Mouse (Mus musculus) 3134 (cell line): ENCODE results near the gene Cuedc1.

Experiments
- DNase-seq: peaks from one replicate; pipeline ENCODE4 v3.0.0-alpha.2; 2011; ENCODE audit warnings: low spot score; ENCODE audit not compliant: insufficient read length; ENCODE audit errors: extremely low read depth

The Cuedc1 gene

DNA sequence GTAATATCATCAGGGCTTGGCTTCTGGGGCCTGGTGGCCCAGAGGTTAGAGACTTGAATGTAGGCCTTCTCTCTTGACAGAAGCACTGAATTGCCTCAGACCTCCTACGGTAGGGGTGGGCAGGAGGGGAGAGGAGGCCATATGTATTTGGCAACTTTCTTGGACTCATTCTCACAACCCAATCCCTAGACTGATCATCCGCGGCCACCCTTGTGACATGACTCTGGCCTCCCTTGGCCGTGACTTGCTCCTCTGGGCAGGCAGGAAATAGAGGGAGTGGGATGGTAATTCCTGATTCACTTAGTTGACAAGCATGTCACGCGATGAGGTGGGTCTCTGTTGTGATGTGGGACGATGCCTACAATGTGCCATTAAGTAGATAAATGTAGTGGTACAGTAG lies 68.6 kb downstream of the Cuedc1 start:
- no peak for DNase-seq

GRCm38 (mm10) chr11:88168611-88169010 lies 70.8 kb downstream of the Cuedc1 start:
- DNase-seq: no peak

GRCm38 (mm10) chr11:88169531-88170040 lies 71.7 kb downstream of the Cuedc1 start:
- DNase-seq: no peak

- DNase-seq: no peak
These were observed 72.7 kb downstream of the Cuedc1 start for GRCm38 (mm10) chr11:88170606-88171005.

DNA sequence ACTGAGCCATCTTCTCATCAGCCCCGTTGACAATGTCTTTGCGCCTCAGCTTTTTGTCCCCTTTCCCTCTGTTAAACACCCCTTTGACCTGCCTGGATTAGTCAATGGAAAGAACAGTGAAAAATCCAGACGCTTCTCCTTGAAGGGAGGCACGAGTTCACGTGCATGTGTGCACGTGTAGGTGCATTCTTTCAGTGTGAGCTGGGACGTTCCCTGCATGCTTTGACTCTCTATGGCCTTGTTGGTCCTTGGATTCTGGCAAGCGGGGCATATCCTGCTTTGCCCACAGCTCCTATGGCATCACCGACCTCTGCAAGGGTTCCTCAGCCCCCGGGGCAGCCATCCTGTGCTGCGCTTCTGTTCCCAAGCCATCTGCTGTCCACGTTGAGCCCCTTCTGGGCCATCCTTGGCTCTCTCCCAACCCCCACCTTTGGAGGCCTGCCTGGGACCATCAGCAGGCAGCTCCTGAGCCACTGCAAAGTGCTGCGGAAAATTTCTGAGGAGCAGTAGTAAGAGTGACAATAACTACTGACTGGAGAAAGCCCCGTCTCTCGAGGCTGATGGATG lies 74.1 kb downstream of the Cuedc1 start:
- peak; percentile 35 for DNase-seq

DNA sequence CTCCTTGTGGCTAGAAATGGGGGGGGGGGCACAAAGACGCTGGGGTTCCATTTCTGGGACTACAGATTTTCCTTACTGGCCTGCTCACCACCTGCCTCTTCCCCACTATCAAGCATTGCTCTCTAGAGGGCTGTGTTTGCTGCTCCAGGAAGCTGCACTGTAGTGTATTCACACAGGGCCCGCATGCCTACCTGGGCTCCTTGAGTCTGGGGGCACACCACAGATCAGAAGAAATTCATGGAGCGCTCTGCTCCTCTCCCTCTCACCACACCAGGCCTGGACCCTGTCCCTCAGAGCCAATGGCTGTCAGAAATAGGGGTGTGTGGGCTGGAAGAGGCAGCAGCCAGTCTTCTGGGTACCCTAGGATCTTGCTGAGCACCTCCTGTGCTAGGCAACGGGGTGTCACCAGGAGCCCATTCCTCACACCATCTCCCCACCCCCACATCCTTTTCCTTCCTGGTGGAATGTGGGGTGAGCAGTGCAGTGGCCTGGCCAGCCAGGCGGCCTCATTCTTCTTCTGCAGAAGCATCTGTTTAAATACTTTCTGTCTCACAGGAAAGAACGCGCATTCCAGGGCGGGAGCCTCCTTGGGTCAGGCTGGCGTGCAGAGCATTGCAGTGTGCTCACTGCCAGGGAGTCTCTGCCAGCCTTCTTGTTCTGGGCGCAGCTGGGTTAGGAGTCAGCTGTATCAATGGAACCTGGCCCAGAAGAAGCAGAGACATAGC lies 74.9 kb downstream of the Cuedc1 start:
- DNase-seq: peak; percentile 82

DNA sequence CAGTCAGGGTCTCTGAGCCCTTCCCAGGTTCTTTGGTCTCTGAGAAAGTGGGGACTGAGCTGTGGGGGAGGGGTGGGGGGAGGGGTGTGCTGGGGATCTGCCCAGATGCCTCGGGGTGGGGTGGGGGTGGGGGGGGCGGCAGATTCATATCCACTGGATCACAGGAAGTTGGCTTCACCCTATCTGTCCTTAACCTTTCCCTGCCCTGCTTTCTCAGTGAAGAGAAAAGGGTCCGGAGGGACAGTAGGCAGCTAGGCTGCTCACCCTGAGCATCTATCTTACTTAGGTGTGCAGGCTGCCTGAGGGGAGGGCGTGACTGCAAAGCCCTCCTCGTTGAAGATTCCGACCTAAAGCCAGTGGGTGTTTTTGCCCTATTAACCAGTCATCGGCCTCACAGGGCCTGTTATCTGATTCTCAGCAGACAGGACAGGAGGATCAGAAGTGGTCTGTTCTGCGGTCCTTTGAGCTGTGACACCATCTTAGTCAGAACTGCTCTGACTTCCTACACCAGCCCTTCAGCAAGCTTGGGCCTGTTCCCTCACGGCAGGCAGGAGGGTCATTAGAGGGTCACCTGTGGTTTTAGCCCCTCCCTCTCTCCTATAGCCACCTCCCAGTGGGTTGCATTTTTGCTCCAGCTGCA lies 75.6 kb downstream of the Cuedc1 start:
- DNase-seq: peak; percentile 49

DNA sequence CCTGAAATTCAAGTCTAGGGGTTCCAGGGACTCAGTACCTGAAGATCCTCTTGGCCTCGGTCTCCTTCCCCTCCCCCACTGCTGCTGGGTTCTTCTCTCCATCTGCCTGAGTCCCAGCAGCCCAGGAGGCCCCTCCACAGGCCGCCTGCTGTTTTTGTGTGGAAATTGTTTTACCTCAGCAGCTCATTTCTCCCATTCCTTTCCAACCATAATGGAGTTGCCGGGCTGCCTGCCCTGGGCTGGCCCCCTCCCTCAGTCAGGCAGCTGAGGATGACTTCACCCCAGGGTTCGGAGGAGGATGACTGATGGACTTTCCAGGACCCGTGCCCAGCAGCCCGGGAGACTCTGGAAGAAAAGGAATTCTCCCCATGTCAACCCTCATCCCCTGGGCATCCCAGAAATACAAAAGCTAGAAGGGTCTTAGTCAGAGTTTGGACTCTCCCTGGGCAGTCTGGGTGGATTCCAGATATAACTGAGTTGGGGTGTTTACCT lies 82.7 kb downstream of the Cuedc1 start:
- peak; percentile 83 for DNase-seq

GRCm38 (mm10) chr11:88180959-88181619 lies 83.2 kb downstream of the Cuedc1 start:
- DNase-seq: peak; percentile 94

DNA sequence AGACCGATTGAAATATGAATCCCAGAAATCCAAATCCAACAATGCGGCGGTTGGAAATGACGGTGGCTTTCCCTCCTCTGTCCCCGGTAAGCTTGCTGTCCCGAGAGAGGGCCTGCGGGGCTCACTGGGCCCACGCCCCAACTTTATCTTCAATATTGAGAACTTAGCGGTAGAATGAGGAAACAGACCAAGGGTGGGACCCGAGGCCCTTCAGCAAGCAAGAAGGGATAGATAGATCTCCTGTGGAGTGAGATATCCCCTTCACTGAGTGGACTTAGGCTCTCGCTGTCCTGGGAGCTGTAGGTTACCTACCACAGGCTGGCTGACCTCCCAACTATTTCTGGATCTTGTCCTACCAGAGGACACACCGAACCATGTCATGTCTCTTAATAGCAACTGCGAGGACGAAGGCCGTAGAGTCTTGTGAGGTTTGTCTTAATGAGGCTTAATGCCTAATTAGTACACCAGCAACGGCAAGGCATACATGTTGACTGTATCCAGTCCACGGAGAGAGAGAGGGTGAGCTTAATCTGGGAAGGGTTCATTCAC lies 86.8 kb downstream of the Cuedc1 start:
- DNase-seq: no peak

DNA sequence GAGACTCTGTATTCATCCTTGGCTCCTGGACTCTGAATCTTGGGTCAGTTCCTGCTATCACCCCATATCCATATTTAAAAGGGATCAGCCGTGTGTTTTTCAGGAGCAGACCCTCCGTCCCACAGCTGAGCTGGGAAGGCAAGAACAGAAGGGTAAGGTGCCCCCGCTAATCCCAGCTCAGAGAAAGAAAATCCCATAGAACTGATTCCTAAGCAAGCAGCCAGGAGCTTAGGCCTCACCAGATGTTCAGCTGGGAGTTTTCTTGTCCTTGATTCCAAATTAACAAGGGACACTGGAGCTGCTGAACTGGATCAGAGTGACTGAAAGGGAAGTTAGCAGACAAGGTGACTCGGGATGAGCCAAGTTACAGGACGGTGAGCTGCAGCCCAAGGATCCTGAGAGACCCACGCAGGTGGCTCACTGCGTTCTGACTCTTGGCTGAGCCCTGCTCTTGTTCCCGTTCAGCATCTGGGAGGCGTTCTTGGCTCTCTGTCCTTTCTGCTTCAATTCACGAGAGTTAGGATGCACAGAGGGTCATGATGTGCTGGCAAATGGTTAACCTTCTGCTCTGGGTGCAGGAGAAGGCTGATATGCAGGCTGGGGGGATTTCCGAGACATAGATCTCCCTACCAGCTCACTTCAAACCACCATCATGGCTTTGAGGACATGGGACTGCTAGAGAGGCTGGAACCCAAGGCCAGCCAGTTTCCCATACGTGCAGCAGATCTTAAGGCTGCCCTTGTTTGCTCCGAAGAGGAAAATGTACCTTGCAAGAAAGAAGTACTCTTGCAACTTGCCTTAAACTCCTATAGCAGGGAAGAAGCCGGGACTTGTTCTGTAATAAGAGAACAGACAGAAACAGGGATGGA lies 88.5 kb downstream of the Cuedc1 start:
- DNase-seq: no peak

GRCm38 (mm10) chr11:88186947-88187243 lies 89.0 kb downstream of the Cuedc1 start:
- DNase-seq: no peak

DNA sequence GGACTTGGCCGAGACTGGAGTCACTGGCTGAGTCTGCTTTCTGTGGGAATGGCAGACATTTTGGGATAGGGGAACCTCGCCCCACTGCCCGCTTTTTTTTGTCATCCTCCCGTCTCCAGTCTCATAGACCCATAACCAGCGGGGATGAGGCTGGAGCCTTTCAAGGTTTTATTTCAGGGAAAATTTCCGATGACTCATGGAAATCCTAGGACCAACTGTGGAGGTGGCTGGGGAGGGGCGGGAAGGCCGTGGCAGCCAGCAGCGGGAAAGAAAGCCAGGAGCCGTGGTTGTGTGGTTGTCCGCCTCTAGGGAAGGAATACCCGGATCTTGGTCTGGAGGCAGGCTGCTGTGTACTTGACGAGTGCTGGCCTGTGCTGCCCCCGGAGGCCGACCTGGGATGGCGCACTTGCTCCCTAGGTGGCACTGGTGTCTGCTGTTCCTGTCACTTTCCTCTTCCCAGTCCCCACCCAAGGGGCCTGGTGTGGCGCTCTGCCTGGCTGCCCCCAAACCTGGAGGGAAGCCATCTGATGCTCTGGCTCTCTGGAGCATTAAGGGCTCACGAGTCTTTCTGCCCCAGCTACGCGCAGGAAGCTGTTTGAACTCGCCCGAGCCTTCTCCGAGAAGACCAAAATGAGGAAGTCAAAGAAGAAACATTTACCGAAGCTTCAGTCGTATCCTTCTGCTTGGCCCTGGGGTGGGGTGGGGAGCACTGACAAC lies 89.7 kb downstream of the Cuedc1 start:
- DNase-seq: peak; percentile 95

GRCm38 (mm10) chr11:88188216-88188615 lies 90.4 kb downstream of the Cuedc1 start:
- DNase-seq: no peak

DNA sequence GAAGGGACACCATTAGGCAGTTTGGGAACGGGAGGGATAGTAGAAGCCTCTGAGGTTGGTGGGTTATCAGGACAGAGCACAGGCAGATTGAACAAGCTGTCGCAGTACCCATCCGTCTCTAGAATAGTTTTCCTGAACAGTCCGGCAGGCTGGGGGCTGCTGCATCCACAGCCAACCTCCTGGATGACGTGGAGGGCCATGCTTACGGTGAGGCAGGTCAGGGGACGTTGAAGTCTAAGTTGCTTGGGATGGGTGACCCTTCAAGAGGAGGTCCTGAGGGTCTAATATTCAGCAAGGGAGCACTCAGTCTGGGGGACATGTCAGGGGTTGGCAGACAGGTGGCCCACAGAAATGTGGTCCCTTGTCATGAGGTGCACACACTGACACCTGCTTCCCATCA lies 90.8 kb downstream of the Cuedc1 start:
- no peak for DNase-seq

DNA sequence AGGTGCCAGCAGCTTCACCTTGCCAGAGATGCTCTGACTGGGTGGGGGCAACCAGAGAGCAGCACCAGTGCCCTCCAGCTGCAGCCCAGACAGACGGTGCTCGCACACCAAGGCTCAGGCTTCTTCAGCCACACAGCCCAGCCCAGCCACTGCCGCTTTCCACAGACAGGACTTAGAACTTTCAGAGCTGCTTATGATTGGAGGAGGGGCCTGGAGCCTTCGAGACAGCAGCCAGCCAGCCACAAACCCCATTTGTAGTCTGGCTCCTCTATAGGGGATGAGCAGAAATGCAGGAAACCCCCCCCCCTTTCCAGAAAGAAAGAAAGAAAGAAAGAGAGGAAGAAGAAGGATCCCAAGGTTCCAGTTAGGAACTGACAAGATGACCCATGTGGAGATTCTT lies 94.7 kb downstream of the Cuedc1 start:
- no peak for DNase-seq

- DNase-seq: no peak
These were observed 95.4 kb downstream of the Cuedc1 start for GRCm38 (mm10) chr11:88193098-88193823.

- no peak for DNase-seq
These were observed 96.2 kb downstream of the Cuedc1 start for GRCm38 (mm10) chr11:88193824-88194696.
